Mouse (Mus musculus) liver, embryonic 12.5 days (tissue): ENCODE measurements at regions not wholly inside any gene's neighbourhood (a gene's known extent, or its start where the extent isn't known, plus 50 kb on each side); places are given as distances from the start of the nearest gene placed in this dataset.

Experiments
- ATAC-seq: fragments of 200-750 bp; cut with Nextera tagmentation; 2 replicates; pipeline ENCODE4 v1.8.0; 2017; ENCODE audit warnings: moderate number of reproducible peaks, mild to moderate bottlenecking, moderate library complexity
- H3K27ac ChIP-seq: fragments of 300-500 bp; sonication (generic); 2 replicates; pipeline ENCODE4 v1.5.1; 2016; ENCODE audit warnings: mild to moderate bottlenecking
- H3K27me3 ChIP-seq: fragments of 300-500 bp; sonication (generic); replicated peaks from 2 replicates; pipeline ENCODE4 v1.6.1; 2016; ENCODE audit warnings: mild to moderate bottlenecking, moderate library complexity
- H3K36me3 ChIP-seq: fragments of 300-500 bp; sonication (generic); 2 replicates; pipeline ENCODE4 v1.6.1; 2016; ENCODE audit warnings: mild to moderate bottlenecking, moderate library complexity
- H3K4me1 ChIP-seq: fragments of 300-500 bp; sonication (generic); 2 replicates; pipeline ENCODE4 v1.6.1; 2016
- H3K4me2 ChIP-seq: fragments of 300-500 bp; sonication (generic); 2 replicates; pipeline ENCODE4 v1.6.1; 2016; ENCODE audit warnings: mild to moderate bottlenecking, moderate library complexity
- H3K4me3 ChIP-seq: fragments of 300-500 bp; sonication (generic); 2 replicates; pipeline ENCODE4 v1.5.1; 2016; ENCODE audit warnings: mild to moderate bottlenecking, moderate library complexity
- H3K9ac ChIP-seq: fragments of 300-500 bp; sonication (generic); 2 replicates; pipeline ENCODE4 v1.6.1; 2016; ENCODE audit warnings: mild to moderate bottlenecking, moderate library complexity
- H3K9me3 ChIP-seq: fragments of 300-500 bp; sonication (generic); replicated peaks from 2 replicates; pipeline ENCODE4 v1.6.1; 2016; ENCODE audit warnings: mild to moderate bottlenecking, moderate library complexity
- WGBS: fragments of 180-500 bp; shearing (Covaris S2); methylation state at CpG from one replicate; pipeline ENCODE4 v1.1.7; 2016; ENCODE audit not compliant: insufficient replicate concordance; 5-methylcytosine and 5-hydroxymethylcytosine counted together

DNA sequence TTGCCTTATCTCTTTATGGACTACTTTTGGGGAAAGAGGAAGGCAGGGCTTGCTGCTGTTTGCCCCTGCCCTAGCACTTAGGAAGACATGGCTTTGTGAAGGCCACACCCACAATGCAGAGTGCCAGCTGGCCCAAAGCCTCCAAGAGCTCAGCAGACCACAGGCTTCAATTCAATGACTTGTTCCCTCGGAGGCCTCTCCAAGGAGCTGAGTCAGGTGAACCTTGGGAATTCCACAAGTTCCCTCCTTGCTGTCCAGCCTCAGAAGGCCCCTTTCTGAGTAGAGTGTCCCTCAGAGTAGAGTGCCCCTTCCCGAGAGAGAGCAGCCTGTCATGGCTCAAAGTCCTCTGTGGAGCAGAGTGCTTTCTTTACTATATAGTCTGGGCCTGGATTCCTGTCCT, 177.9 kb downstream of the Gadd45g start:
- Histone ChIP-seq H3K9me3 (no peaks in the 10 kb centered on the region), H3K27me3 (no peaks in the 10 kb centered on the region), H3K4me3 (no peak overlapping the region), H3K4me1 (peaks cover 16% of the 10 kb centered on the region), H3K27ac (0 out of 2 replicates have a peak overlapping the region, but pooled peaks have one; percentile 33), H3K36me3 (no peaks in the 10 kb centered on the region), H3K9ac (no peak overlapping the region), H3K4me2 (peak overlapping the region; percentile 29; the same call in 1 of the 2 replicates)
- 18% methylated on average over 2 of the region's 2 CpGs for WGBS
- ATAC-seq, result no peak

GRCm38 (mm10) chr13:52024832-52025481, 178.5 kb downstream of the Gadd45g start:
- Histone ChIP-seq H3K36me3 (no peaks in the 10 kb centered on the region), H3K4me2 (peak overlapping the region; percentile 29; the same call in 1 of the 2 replicates), H3K27ac (no peak overlapping the region), H3K27me3 (no peaks in the 10 kb centered on the region), H3K4me1 (peaks cover 16% of the 10 kb centered on the region), H3K9ac (no peak overlapping the region), H3K9me3 (no peaks in the 10 kb centered on the region), H3K4me3 (no peak overlapping the region)
- ATAC-seq, result no peak
- WGBS, result 30% methylated on average over 18 of the region's 18 CpGs

DNA sequence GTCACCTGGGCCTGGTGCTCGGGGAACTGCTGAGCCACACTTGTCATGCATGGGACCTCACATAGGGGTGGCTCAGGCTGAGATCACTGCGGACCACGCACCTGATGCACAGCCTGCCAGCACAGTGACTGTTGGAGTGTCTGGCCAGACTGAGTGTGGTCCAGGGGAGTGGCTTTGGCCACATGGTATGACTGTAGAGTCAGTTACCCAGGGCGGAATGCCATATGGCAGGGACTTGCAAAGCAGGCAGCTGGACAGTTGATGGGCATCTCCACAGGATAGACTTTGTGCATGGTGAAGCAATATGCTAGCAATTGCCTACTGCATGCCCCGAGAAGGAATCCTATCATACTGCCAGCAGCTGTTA, 179.0 kb downstream of the Gadd45g start:
- H3K9me3 ChIP-seq, result no peaks in the 10 kb centered on the region
- WGBS, result 58% methylated on average over 5 of the region's 5 CpGs
- no peaks in the 10 kb centered on the region for H3K27me3 ChIP-seq
- ATAC-seq, result 0 out of 2 replicates have a peak, but pooled peaks have one; percentile 28
- H3K36me3 ChIP-seq, result no peaks in the 10 kb centered on the region
- peaks cover 16% of the 10 kb centered on the region for H3K4me1 ChIP-seq
- H3K9ac ChIP-seq, result no peak overlapping the region
- no peak overlapping the region for H3K27ac ChIP-seq
- no peak overlapping the region for H3K4me3 ChIP-seq
- no peak overlapping the region for H3K4me2 ChIP-seq

GRCm38 (mm10) chr13:52026291-52026690, 179.8 kb downstream of the Gadd45g start:
- Histone ChIP-seq H3K36me3 (no peaks in the 10 kb centered on the region), H3K4me1 (peaks cover 16% of the 10 kb centered on the region), H3K9me3 (no peaks in the 10 kb centered on the region), H3K4me2 (no peak overlapping the region), H3K9ac (no peak overlapping the region), H3K27me3 (no peaks in the 10 kb centered on the region), H3K27ac (no peak overlapping the region), H3K4me3 (no peak overlapping the region)
- 60% methylated on average over 7 of the region's 7 CpGs for WGBS
- ATAC-seq, result no peak

GRCm38 (mm10) chr13:52029868-52030422, 183.5 kb downstream of the Gadd45g start:
- no peak overlapping the region for H3K4me3 ChIP-seq
- H3K27ac ChIP-seq, result no peak overlapping the region
- WGBS, result 74% methylated on average over 3 of the region's 3 CpGs
- H3K36me3 ChIP-seq, result no peaks in the 10 kb centered on the region
- H3K4me1 ChIP-seq, result peaks cover 7% of the 10 kb centered on the region
- no peak for ATAC-seq
- no peaks in the 10 kb centered on the region for H3K27me3 ChIP-seq
- H3K9me3 ChIP-seq, result no peaks in the 10 kb centered on the region
- no peak overlapping the region for H3K9ac ChIP-seq
- H3K4me2 ChIP-seq, result no peak overlapping the region

DNA sequence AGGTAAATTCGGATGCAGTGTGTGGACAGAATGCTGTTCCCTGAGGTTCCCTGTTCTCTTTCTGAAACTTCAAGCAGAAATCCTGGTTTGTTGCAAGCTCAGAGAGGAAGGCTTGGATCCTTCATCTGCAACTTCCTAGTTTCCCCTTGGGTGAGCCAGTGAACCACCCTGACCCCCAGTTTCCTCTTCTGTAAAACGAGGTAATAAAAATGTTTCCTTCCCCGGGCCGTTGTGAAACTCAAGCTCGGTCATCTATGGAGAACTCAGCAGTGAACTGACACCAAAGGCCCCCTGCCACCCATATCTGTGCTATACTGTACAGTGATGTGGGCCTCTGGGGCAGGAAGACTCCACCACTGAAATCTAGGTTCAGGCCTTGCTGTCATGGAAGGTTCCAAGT, 185.0 kb downstream of the Gadd45g start:
- WGBS, result 44% methylated on average over 5 of the region's 5 CpGs
- Histone ChIP-seq H3K27ac (no peak overlapping the region), H3K9me3 (no peaks in the 10 kb centered on the region), H3K4me3 (no peak overlapping the region), H3K36me3 (no peaks in the 10 kb centered on the region), H3K4me1 (peaks cover 12% of the 10 kb centered on the region), H3K4me2 (no peak overlapping the region), H3K27me3 (no peaks in the 10 kb centered on the region), H3K9ac (no peak overlapping the region)
- no peak for ATAC-seq

DNA sequence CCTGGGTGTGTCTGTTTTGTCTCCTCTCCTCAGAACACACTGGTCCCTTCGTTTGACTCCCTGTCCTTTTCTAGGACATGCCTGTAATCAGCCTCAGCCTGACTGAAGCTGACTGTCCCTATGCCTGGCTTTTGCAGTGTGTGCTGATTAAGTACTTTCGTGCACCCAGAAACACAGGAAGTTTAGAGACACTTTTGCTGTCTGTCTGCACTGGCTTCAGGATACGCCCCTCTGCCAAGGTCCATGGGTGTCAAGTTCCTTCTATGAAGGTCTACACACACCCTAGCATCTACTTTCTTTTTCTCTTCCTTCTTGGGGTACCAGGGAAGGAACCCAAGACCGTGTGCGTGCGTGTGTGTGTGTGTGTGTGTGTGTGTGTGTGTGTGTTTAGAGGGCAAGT, 189.3 kb downstream of the Gadd45g start:
- no peaks in the 10 kb centered on the region for H3K36me3 ChIP-seq
- WGBS, result 38% methylated on average over 6 of the region's 6 CpGs
- H3K9me3 ChIP-seq, result no peaks in the 10 kb centered on the region
- no peak overlapping the region for H3K4me2 ChIP-seq
- H3K9ac ChIP-seq, result no peak overlapping the region
- peaks cover 21% of the 10 kb centered on the region for H3K4me1 ChIP-seq
- ATAC-seq, result peak; percentile 40; the same call in 1 of the 2 replicates
- no peaks in the 10 kb centered on the region for H3K27me3 ChIP-seq
- H3K4me3 ChIP-seq, result no peak overlapping the region
- H3K27ac ChIP-seq, result no peak overlapping the region

- H3K9me3 ChIP-seq, result no peaks in the 10 kb centered on the region
- H3K36me3 ChIP-seq, result no peaks in the 10 kb centered on the region
- no peak overlapping the region for H3K4me3 ChIP-seq
- no peaks in the 10 kb centered on the region; the same call in 1 of the 2 replicates for H3K27me3 ChIP-seq
- peaks cover 24% of the 10 kb centered on the region for H3K4me1 ChIP-seq
- no peak overlapping the region for H3K4me2 ChIP-seq
- no peak overlapping the region for H3K27ac ChIP-seq
- H3K9ac ChIP-seq, result no peak overlapping the region
- no peak for ATAC-seq
- 65% methylated on average over 5 of the region's 5 CpGs for WGBS
Observed at GRCm38 (mm10) chr13:52036351-52036750, 189.9 kb downstream of the Gadd45g start.

- Histone ChIP-seq H3K27ac (no peak overlapping the region), H3K4me2 (no peak overlapping the region), H3K36me3 (no peaks in the 10 kb centered on the region), H3K4me1 (peaks cover 32% of the 10 kb centered on the region), H3K27me3 (no peaks in the 10 kb centered on the region; the same call in 1 of the 2 replicates), H3K9me3 (no peaks in the 10 kb centered on the region), H3K9ac (no peak overlapping the region), H3K4me3 (no peak overlapping the region)
- no peak for ATAC-seq
- 78% methylated on average over 13 of the region's 13 CpGs for WGBS
Observed at GRCm38 (mm10) chr13:52037218-52037617, 190.7 kb downstream of the Gadd45g start.

DNA sequence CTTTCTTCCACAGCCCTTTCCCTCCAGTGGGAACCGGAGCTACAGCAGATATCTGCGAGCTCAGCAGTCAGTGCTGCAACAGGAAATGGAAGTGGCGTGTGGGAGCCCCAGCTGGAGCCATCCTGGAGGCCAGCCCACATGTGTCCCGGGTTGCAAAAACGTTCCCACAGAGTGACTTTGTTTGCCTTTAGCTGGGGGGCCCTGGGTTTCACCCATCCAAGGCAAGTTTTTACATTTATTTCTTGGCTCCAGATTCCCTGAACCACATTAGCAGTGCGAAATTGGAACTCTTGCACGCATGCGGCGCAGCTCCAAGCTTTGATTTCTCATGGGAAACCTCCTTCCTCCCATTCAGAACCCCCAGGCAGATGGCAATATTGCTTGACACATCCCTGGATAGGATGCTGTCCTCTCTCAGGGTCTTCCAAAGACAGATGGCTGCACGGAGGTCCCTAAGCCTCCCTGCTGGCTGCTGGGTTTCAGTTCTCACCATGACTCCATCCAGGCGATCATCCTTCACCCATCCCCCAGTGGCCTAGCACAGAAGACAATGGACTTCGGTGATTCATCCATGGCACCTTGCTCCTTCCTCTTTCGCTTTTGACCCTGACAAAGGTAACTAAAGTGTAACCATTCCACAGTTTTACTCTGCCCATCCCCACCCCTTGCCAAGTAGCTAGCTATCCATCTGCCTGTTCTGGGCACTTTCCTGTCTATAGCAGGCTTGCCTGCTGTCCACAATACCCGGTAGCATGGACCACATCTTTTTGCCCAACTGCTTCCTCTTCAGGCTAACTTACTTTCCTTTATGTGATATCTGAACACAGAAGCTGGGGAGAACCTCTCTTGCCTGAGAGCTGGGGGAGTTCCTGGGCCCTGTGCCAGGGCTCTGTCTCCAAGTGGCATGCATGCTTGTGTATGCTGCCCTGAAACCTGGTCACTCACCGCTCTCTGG, 195.3 kb downstream of the Gadd45g start:
- peaks cover 36% of the 10 kb centered on the region for H3K4me1 ChIP-seq
- 40% methylated on average over 15 of the region's 15 CpGs for WGBS
- H3K4me3 ChIP-seq, result no peak overlapping the region
- no peak overlapping the region for H3K9ac ChIP-seq
- H3K27ac ChIP-seq, result peak overlapping the region; percentile 3; the same call in 1 of the 2 replicates
- H3K36me3 ChIP-seq, result no peaks in the 10 kb centered on the region
- no peak for ATAC-seq
- no peaks in the 10 kb centered on the region; the same call in 1 of the 2 replicates for H3K27me3 ChIP-seq
- no peaks in the 10 kb centered on the region for H3K9me3 ChIP-seq
- peak overlapping the region; percentile 24 for H3K4me2 ChIP-seq

GRCm38 (mm10) chr13:52042867-52043266, 196.4 kb downstream of the Gadd45g start:
- Histone ChIP-seq H3K27me3 (no peaks in the 10 kb centered on the region; the same call in 1 of the 2 replicates), H3K4me3 (no peak overlapping the region), H3K27ac (no peak overlapping the region), H3K36me3 (no peaks in the 10 kb centered on the region), H3K4me1 (peaks cover 30% of the 10 kb centered on the region), H3K9me3 (no peaks in the 10 kb centered on the region), H3K9ac (no peak overlapping the region), H3K4me2 (no peak overlapping the region)
- WGBS, result 74% methylated on average over 3 of the region's 3 CpGs
- no peak for ATAC-seq

GRCm38 (mm10) chr13:52043916-52044315, 197.4 kb downstream of the Gadd45g start:
- H3K36me3 ChIP-seq, result no peaks in the 10 kb centered on the region
- H3K9me3 ChIP-seq, result no peaks in the 10 kb centered on the region
- 67% methylated on average over 3 of the region's 3 CpGs for WGBS
- H3K9ac ChIP-seq, result no peak overlapping the region
- H3K27me3 ChIP-seq, result no peaks in the 10 kb centered on the region; the same call in 1 of the 2 replicates
- H3K4me1 ChIP-seq, result peaks cover 30% of the 10 kb centered on the region
- no peak overlapping the region for H3K27ac ChIP-seq
- H3K4me2 ChIP-seq, result no peak overlapping the region
- ATAC-seq, result no peak
- no peak overlapping the region for H3K4me3 ChIP-seq
